Mouse (Mus musculus): ENCODE results near the gene Blzf1. TPM values are rescaled to one million over a fixed set of nuclear protein-coding genes. Genes with fewer than 3 reads are reported as not detected.
A peak's percentile ranks its signal among the peaks of the same experiment; 100 is the strongest.

Blzf1 gene
- polyA plus RNA-seq, 1 experiment = 18.4 TPM

GRCm38 (mm10) chr1:164248465-164249331, 58.6 kb downstream of the Blzf1 start, which contains the start of gene Slc19a2:
Gene Slc19a2, plus strand, starts transcription at chr1:164249046.
- 0 out of 2 replicates have a peak within 1 kb of the TSS, but pooled peaks have one; percentile 18 for H3K27ac ChIP-seq (ENCODE audit: insufficient read depth, low read length)
- TF ChIP-seq POLR2A (IDR thresholded peaks at IDR 0.05; ENCODE audit: extremely low read depth, insufficient read depth, low read length) (peak; percentile 76), CTCF (IDR thresholded peaks at IDR 0.05; ENCODE audit: extremely low read depth, insufficient read depth, low read length) (no peak)
- H3K4me3 ChIP-seq (ENCODE audit: insufficient read depth, low read length) = peak within 1 kb of the TSS; percentile 45
- H3K4me1 ChIP-seq (ENCODE audit: control insufficient read depth, insufficient read depth, low read length) = no peaks in the 10 kb centered on the region

GRCm38 (mm10) chr1:164247971-164248370, 59.3 kb downstream of the Blzf1 start:
- no peak for TF ChIP-seq CTCF (IDR thresholded peaks at IDR 0.05; ENCODE audit: extremely low read depth, insufficient read depth, low read length)
- no peak for TF ChIP-seq POLR2A (IDR thresholded peaks at IDR 0.05; ENCODE audit: extremely low read depth, insufficient read depth, low read length)
- Histone ChIP-seq H3K4me1 (ENCODE audit: control insufficient read depth, insufficient read depth, low read length) (no peaks in the 10 kb centered on the region), H3K4me3 (ENCODE audit: insufficient read depth, low read length) (peak overlapping the region; percentile 45; the same call in 1 of the 2 replicates), H3K27ac (ENCODE audit: insufficient read depth, low read length) (no peak overlapping the region)

GRCm38 (mm10) chr1:164247442-164247841, 59.8 kb downstream of the Blzf1 start:
- H3K27ac ChIP-seq (ENCODE audit: insufficient read depth, low read length) = no peak overlapping the region
- H3K4me3 ChIP-seq (ENCODE audit: insufficient read depth, low read length) = no peak overlapping the region
- H3K4me1 ChIP-seq (ENCODE audit: control insufficient read depth, insufficient read depth, low read length) = no peaks in the 10 kb centered on the region
- no peak for TF ChIP-seq POLR2A (IDR thresholded peaks at IDR 0.05; ENCODE audit: extremely low read depth, insufficient read depth, low read length)
- TF ChIP-seq CTCF (IDR thresholded peaks at IDR 0.05; ENCODE audit: extremely low read depth, insufficient read depth, low read length) = no peak

- Histone ChIP-seq H3K4me1 (ENCODE audit: control insufficient read depth, insufficient read depth, low read length) (no peaks in the 10 kb centered on the region), H3K27ac (ENCODE audit: insufficient read depth, low read length) (no peak overlapping the region), H3K4me3 (ENCODE audit: insufficient read depth, low read length) (no peak overlapping the region)
- TF ChIP-seq POLR2A (IDR thresholded peaks at IDR 0.05; ENCODE audit: extremely low read depth, insufficient read depth, low read length) = no peak
- TF ChIP-seq CTCF (IDR thresholded peaks at IDR 0.05; ENCODE audit: extremely low read depth, insufficient read depth, low read length) = no peak
Observed at GRCm38 (mm10) chr1:164242809-164243208, 64.5 kb downstream of the Blzf1 start.

GRCm38 (mm10) chr1:164241494-164241893, 65.8 kb downstream of the Blzf1 start:
- no peaks in the 10 kb centered on the region for H3K4me1 ChIP-seq (ENCODE audit: control insufficient read depth, insufficient read depth, low read length)
- H3K4me3 ChIP-seq (ENCODE audit: insufficient read depth, low read length) = no peak overlapping the region
- no peak overlapping the region for H3K27ac ChIP-seq (ENCODE audit: insufficient read depth, low read length)
- TF ChIP-seq CTCF (IDR thresholded peaks at IDR 0.05; ENCODE audit: extremely low read depth, insufficient read depth, low read length) (no peak), POLR2A (IDR thresholded peaks at IDR 0.05; ENCODE audit: extremely low read depth, insufficient read depth, low read length) (no peak)

Other genes starting within 250 kb of the Blzf1 start
- 0.15 and 0.32 TPM in 2 replicates for gene Sell, start 245.5 kb downstream of the Blzf1 start, polyA plus RNA-seq (2012; rRNA removed)
- 0.02 TPM in 1 of 2 replicates, not detected in the other for gene Selp, start 192.2 kb downstream of the Blzf1 start, polyA plus RNA-seq (2012; rRNA removed)
- gene F5, start 155.7 kb downstream of the Blzf1 start, polyA plus RNA-seq (2012; rRNA removed) = 0.28 and 0.35 TPM in 2 replicates
- 13.1 and 14.7 TPM in 2 replicates for gene Slc19a2, start 58.4 kb downstream of the Blzf1 start, polyA plus RNA-seq (2012; rRNA removed)
- 19.1 and 21.1 TPM in 2 replicates for gene Ccdc181, start 31.9 kb downstream of the Blzf1 start, polyA plus RNA-seq (2012; rRNA removed)
- gene Nme7, start 3.4 kb downstream of the Blzf1 start, polyA plus RNA-seq (2012; rRNA removed) = 21.6 and 22.0 TPM in 2 replicates
- 1,191 and 1,273 TPM in 2 replicates for gene Atp1b1, start 150.9 kb upstream of the Blzf1 start, polyA plus RNA-seq (2012; rRNA removed)